Comparison of ENCODE assay signal across 25 mouse cellular contexts in genomic region chr9:14623928-14624327, GRCm38 (mm10). TPM values are rescaled to one million over a fixed set of nuclear protein-coding genes. Genes with fewer than 3 reads are reported as not detected.
"Had no signal": no experiment of that assay in that cellular context is flagged by ENCODE, and none has a peak within 500 bp of the region (broad histone marks: within the 10 kb centered on the region; RNA-seq: fewer than 3 reads in every experiment).

No protein-coding gene starts in this region.

- H3K4me2 ChIP-seq: kidney, embryonic 15.5 days; limb, embryonic 12.5 days; liver, embryonic 12.5 days; liver, embryonic 15.5 days; midbrain, embryonic 12.5 days; midbrain, embryonic 15.5 days; neural tube, embryonic 12.5 days; neural tube, embryonic 15.5 days had no signal

- H3K27ac ChIP-seq: kidney, embryonic 15.5 days; left cerebral cortex, adult 2 months; liver, embryonic 12.5 days; liver, embryonic 15.5 days; macrophage; midbrain, embryonic 12.5 days; midbrain, embryonic 15.5 days; neural tube, embryonic 12.5 days; neural tube, embryonic 15.5 days; stomach, postnatal 0 days had no signal

- H3K9ac ChIP-seq: kidney, embryonic 15.5 days; limb, embryonic 12.5 days; liver, embryonic 12.5 days; liver, embryonic 15.5 days; midbrain, embryonic 12.5 days; midbrain, embryonic 15.5 days; neural tube, embryonic 12.5 days; neural tube, embryonic 15.5 days had no signal

- H3K4me3 ChIP-seq: kidney, embryonic 15.5 days; left cerebral cortex, adult 2 months; limb, embryonic 12.5 days; liver, embryonic 12.5 days; liver, embryonic 15.5 days; midbrain, embryonic 12.5 days; midbrain, embryonic 15.5 days; neural tube, embryonic 12.5 days; neural tube, embryonic 15.5 days had no signal

- H3K27me3 ChIP-seq: kidney, embryonic 15.5 days; limb, embryonic 12.5 days; midbrain, embryonic 15.5 days; neural tube, embryonic 12.5 days; neural tube, embryonic 15.5 days had no signal

- H3K4me1 ChIP-seq: liver, embryonic 12.5 days; liver, embryonic 15.5 days; midbrain, embryonic 15.5 days; neural tube, embryonic 12.5 days had no signal

- ATAC-seq: liver, embryonic 12.5 days; midbrain, embryonic 15.5 days had no signal

- H3K36me3 ChIP-seq: kidney, embryonic 15.5 days; limb, embryonic 12.5 days; liver, embryonic 12.5 days; liver, embryonic 15.5 days; midbrain, embryonic 12.5 days; midbrain, embryonic 15.5 days; neural tube, embryonic 12.5 days; neural tube, embryonic 15.5 days had no signal

- DNase-seq: kidney, adult 11 months; kidney, adult 8-10 months; kidney, postnatal 10 days; kidney, postnatal 36 days; layer of hippocampus, postnatal 36 days; liver; lung, adult 2 months; right cerebral cortex, adult 18-20 months; right cerebral cortex, postnatal 14 days; right cerebral cortex, postnatal 4 days; thymus, adult 2 months; thymus, postnatal 14 days; thymus, postnatal 4 days had no signal

- H3K9me3 ChIP-seq: kidney, embryonic 15.5 days; limb, embryonic 12.5 days; liver, embryonic 12.5 days; liver, embryonic 15.5 days; midbrain, embryonic 12.5 days; midbrain, embryonic 15.5 days; neural tube, embryonic 12.5 days; neural tube, embryonic 15.5 days had no signal

RNA-seq across cellular contexts. Expression of gene Amotl1, which starts 20.9 kb away (rescaled TPM):
- total RNA-seq: megakaryocyte, adult 5-6 weeks had no signal
